Mouse (Mus musculus) liver, postnatal 0 days (tissue): ENCODE measurements at regions not wholly inside any gene's neighbourhood (a gene's known extent, or its start where the extent isn't known, plus 50 kb on each side); places are given as distances from the start of the nearest gene placed in this dataset.

Experiments used
- CTCF ChIP-seq: sonication (generic); IDR thresholded peaks from 2 replicates; pipeline ENCODE4 v1.5.1; 2016; ENCODE audit warnings: antibody characterized with exemption, low read depth
- EP300 ChIP-seq: IDR thresholded peaks from 2 replicates; pipeline ENCODE4 v1.6.1; 2016; ENCODE audit warnings: antibody characterized with exemption, low read depth, mild to moderate bottlenecking

DNA sequence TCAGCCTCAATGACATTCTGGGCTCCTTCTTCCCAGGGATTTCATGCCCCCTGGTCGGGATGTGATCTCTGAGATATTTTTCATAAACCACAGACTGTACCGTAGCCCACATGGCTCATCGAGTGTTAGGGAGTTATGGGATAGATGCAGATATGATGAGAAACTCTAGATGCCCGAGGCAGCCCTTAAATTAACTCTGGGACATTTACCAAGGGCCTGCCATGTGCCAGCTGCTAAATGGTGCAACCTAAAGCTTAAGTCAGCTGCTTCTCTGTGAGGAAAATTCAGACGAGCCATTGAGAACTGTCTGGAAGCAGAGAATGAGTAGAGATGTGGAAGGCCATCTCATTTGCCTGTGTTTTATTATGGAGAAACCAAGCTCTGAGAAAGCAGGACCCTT lies 282.6 kb upstream of the Eif4g2 start:
- no peak for TF ChIP-seq CTCF
- TF ChIP-seq EP300, result no peak
